Mouse (Mus musculus) CH12.LX (cell line): Measurements from ENCODE around the gene Olfr1395. TPM values are rescaled to one million over a fixed set of nuclear protein-coding genes. Genes with fewer than 3 reads are reported as not detected.
"Not testable (repeated sequence)": the region's sequence is repeated elsewhere in the genome, so short reads cannot be mapped to it uniquely, and the experiment has no call there.

Experiments used
- DNase-seq: peaks from one replicate; pipeline ENCODE4 v3.0.0-alpha.2; 2013; ENCODE audit errors: extremely low read depth
- H3K27ac ChIP-seq: 2 replicates; pipeline ENCODE4 v1.5.1; 2012; ENCODE audit warnings: low read depth, mild to moderate bottlenecking, control low read depth, moderate library complexity; ENCODE audit not compliant: insufficient read depth
- H3K27me3 ChIP-seq: replicated peaks from 2 replicates; pipeline ENCODE3; 2012; ENCODE audit warnings: inconsistent platforms
- H3K36me3 ChIP-seq, 2 experiments: replicated peaks in 1 of 2; 2 replicates each; pipeline versions ENCODE3 to v1.6.1; 2012; ENCODE audit warnings: inconsistent platforms in 1 of 2, low read length in 1 of 2, mild to moderate bottlenecking in 1 of 2, mixed read lengths in 1 of 2, moderate library complexity in 1 of 2; ENCODE audit not compliant: control insufficient read depth in 1 of 2, insufficient read depth in 1 of 2
- H3K4me1 ChIP-seq, 2 experiments: 2 replicates each; pipeline ENCODE4 v1.6.1; 2012; ENCODE audit warnings: inconsistent platforms in 1 of 2, moderate library complexity in 1 of 2; ENCODE audit not compliant: insufficient read depth in 2 of 2, control insufficient read depth in 1 of 2
- H3K4me2 ChIP-seq: 2 replicates; pipeline ENCODE4 v1.6.1; 2012; ENCODE audit warnings: low read depth, mild to moderate bottlenecking, control low read depth; ENCODE audit not compliant: poor library complexity, insufficient read depth, severe bottlenecking
- H3K4me3 ChIP-seq, 3 experiments: fragments of 150-350 bp in 1 of 3; sonication (generic) in 1 of 3; replicated peaks in 1 of 3; 2 replicates each; pipeline versions ENCODE3 to v1.5.1; 2011 to 2012; ENCODE audit warnings: low read depth in 2 of 3, low read length in 2 of 3, mild to moderate bottlenecking in 2 of 3, moderate library complexity in 2 of 3, control low read depth in 1 of 3, improper control_type of control experiment in 1 of 3, inconsistent platforms in 1 of 3, mixed read lengths in 1 of 3; ENCODE audit not compliant: poor library complexity in 1 of 3
- H3K79me2 ChIP-seq: replicated peaks from 2 replicates; pipeline ENCODE4 v1.6.1; 2012; ENCODE audit warnings: mild to moderate bottlenecking, moderate library complexity; ENCODE audit not compliant: control insufficient read depth, poor library complexity, insufficient read depth, severe bottlenecking; ENCODE audit errors: extremely low read depth
- H3K9ac ChIP-seq: 2 replicates; pipeline ENCODE4 v1.6.1; 2012; ENCODE audit warnings: low read depth, mild to moderate bottlenecking, control low read depth, moderate library complexity; ENCODE audit not compliant: insufficient read depth
- H3K9me3 ChIP-seq: replicated peaks from 2 replicates; pipeline ENCODE3; 2012; ENCODE audit warnings: low read length, inconsistent platforms, mixed read lengths
- CTCF ChIP-seq, 2 experiments: IDR thresholded peaks in 1 of 2; conservative IDR thresholded peaks in 1 of 2; 2 replicates each; pipeline ENCODE4 v1.5.1; 2011 to 2012; ENCODE audit warnings: low read depth in 2 of 2, low read length in 2 of 2, improper control_type of control experiment in 1 of 2, inconsistent platforms in 1 of 2, mild to moderate bottlenecking in 1 of 2, moderate library complexity in 1 of 2
- HCFC1 ChIP-seq: IDR thresholded peaks from 2 replicates; pipeline ENCODE4 v1.6.1; 2012; ENCODE audit warnings: low read depth, mild to moderate bottlenecking, inconsistent platforms, low read length, improper control_type of control experiment
- JUN ChIP-seq: IDR thresholded peaks from 2 replicates; pipeline ENCODE4 v1.6.1; 2011; ENCODE audit warnings: low read depth, mild to moderate bottlenecking, low read length, improper control_type of control experiment, moderate library complexity; ENCODE audit not compliant: insufficient read depth
- KAT2A ChIP-seq: IDR thresholded peaks from 2 replicates; pipeline ENCODE4 v1.6.1; 2012; ENCODE audit warnings: low read length, improper control_type of control experiment, inconsistent platforms; ENCODE audit not compliant: insufficient replicate concordance
- MXI1 ChIP-seq: IDR thresholded peaks from 2 replicates; pipeline ENCODE4 v1.6.1; 2011; ENCODE audit warnings: mild to moderate bottlenecking, low read depth, low read length, improper control_type of control experiment
- NELFE ChIP-seq: IDR thresholded peaks from 2 replicates; pipeline ENCODE4 v1.6.1; 2011; ENCODE audit warnings: low read depth, low read length, improper control_type of control experiment
- NRF1 ChIP-seq: IDR thresholded peaks from 2 replicates; pipeline ENCODE4 v1.6.1; 2014; ENCODE audit warnings: low read depth, mild to moderate bottlenecking, inconsistent platforms, low read length, improper control_type of control experiment, moderate library complexity
- USF1 ChIP-seq: IDR thresholded peaks from 2 replicates; pipeline ENCODE4 v1.6.1; 2014; ENCODE audit warnings: low read depth, mild to moderate bottlenecking, inconsistent platforms, low read length, improper control_type of control experiment
- ZNF384 ChIP-seq: IDR thresholded peaks from 2 replicates; pipeline ENCODE4 v1.6.1; 2012; ENCODE audit warnings: low read depth, low read length, improper control_type of control experiment, inconsistent platforms
- dilution Hi-C: fragments of 300-500 bp; cut with MboI; formaldehyde crosslinking; loops from 2 replicates; pipeline ENCODE4 v1.14.3; 2020; ENCODE audit warnings: low sequenced_read_pairs; ENCODE audit not compliant: extremely low pct_unique_long_range_greater_than_20kb, extremely low pct_ligation_motif_present
- in situ Hi-C: fragments of 300-500 bp; cut with MboI; formaldehyde crosslinking; loops from 3 replicates; pipeline ENCODE4 v1.14.3; 2019; ENCODE audit warnings: low sequenced_read_pairs, low pct_ligation_motif_present, low pct_unique_long_range_greater_than_20kb, mixed read lengths
- polyA plus RNA-seq: library from polyadenylated mRNA; unstranded; fragments of >175 nt; gene quantifications from 2 replicates; pipeline ENCODE4 v1.2.1, GENCODE M21; 2012; ENCODE audit warnings: low read depth; ENCODE audit not compliant: insufficient read length
- total RNA-seq, 2 experiments: library from RNA; depleted of rRNA; stranded (reverse); fragments of 300-350 nt in 1 of 2; fragments of >200 nt in 1 of 2; gene quantifications; 2 replicates each; pipeline ENCODE4 v1.2.3; 2012 to 2014

Gene Olfr1395
- total and polyA plus RNA-seq, 3 experiments, result not detected

- Histone ChIP-seq H3K9me3 (peaks cover 10% of the 10 kb centered on the region), H3K79me2 (no peaks in the 10 kb centered on the region), H3K27ac (no peak overlapping the region), H3K4me2 (no peak overlapping the region), H3K4me1 (no peaks in the 10 kb centered on the region), H3K27me3 (no peaks in the 10 kb centered on the region), H3K36me3 (no peaks in the 10 kb centered on the region), H3K4me3 (no peak overlapping the region), H3K9ac (no peak overlapping the region)
- no peak for DNase-seq
- dilution Hi-C loops, result no loop called here
- TF ChIP-seq CTCF (conservative IDR thresholded peaks at IDR 0.05 in 1 of 2, IDR thresholded peaks at IDR 0.05 in 1 of 2; ENCODE audit: low read depth in 2 of 2, low read length in 2 of 2) (no peak), MXI1 (no peak), HCFC1 (no peak), JUN (no peak), NELFE (no peak), NRF1 (no peak), USF1 (no peak)
- in situ Hi-C loops, result no loop called here
These were observed 28.5 kb downstream of the Olfr1395 start for GRCm38 (mm10) chr11:49170576-49170975.

GRCm38 (mm10) chr11:49175345-49175744 is 33.3 kb downstream of the Olfr1395 start:
- no peaks in the 10 kb centered on the region for H3K36me3 ChIP-seq
- H3K9ac ChIP-seq, result no peak overlapping the region
- TF ChIP-seq KAT2A, result no peak
- TF ChIP-seq ZNF384, result peak; percentile 58
- no peak overlapping the region for H3K27ac ChIP-seq
- DNase-seq, result no peak
- no peaks in the 10 kb centered on the region for H3K9me3 ChIP-seq
- peak overlapping the region; percentile 53; the same call in 1 of the 2 replicates for H3K4me2 ChIP-seq
- in situ Hi-C loops, result loop anchor here (25.0 kb wide), 1 partner anchor 237 kb away; the partner anchor contains the start of gene Olfr1389
- dilution Hi-C loops, result no loop called here
- no peak overlapping the region for H3K4me3 ChIP-seq
- H3K27me3 ChIP-seq, result no peaks in the 10 kb centered on the region
- H3K79me2 ChIP-seq, result no peaks in the 10 kb centered on the region
- H3K4me1 ChIP-seq, result 0 out of 4 replicates have a peak, but pooled peaks cover 0 to 3% of the 10 kb centered on the region in 2 experiments

GRCm38 (mm10) chr11:49176047-49176779 is 34.1 kb downstream of the Olfr1395 start:
- H3K9me3 ChIP-seq, H3K4me3 ChIP-seq, H3K4me1 ChIP-seq, DNase-seq, H3K4me2 ChIP-seq, H3K36me3 ChIP-seq, H3K9ac ChIP-seq, H3K27ac ChIP-seq, dilution Hi-C loops, H3K79me2 ChIP-seq, H3K27me3 ChIP-seq: not testable (repeated sequence)
- in situ Hi-C loops, result loop anchor here (25.0 kb wide), 1 partner anchor 236 kb away; the partner anchor contains the start of gene Olfr1389
